Mouse (Mus musculus): Measurements from ENCODE around the gene Plagl1. TPM values are rescaled to one million over a fixed set of nuclear protein-coding genes. Genes with fewer than 3 reads are reported as not detected.

Gene Plagl1
- polyA plus RNA-seq, 1 experiment from 2014 or later: 220 TPM

GRCm38 (mm10) chr10:13090596-13091424 is 30.5 kb downstream of the Plagl1 start:
- Histone ChIP-seq H3K4me3 (replicated peaks) (peak overlapping the region; percentile 60), H3K27ac (replicated peaks) (peak overlapping the region; percentile 75), H3K36me3 (no peaks in the 10 kb centered on the region), H3K9ac (peak overlapping the region; percentile 65), H3K4me2 (replicated peaks) (peak overlapping the region; percentile 52), H3K9me3 (replicated peaks) (peaks cover 14% of the 10 kb centered on the region; the same call in 1 of the 2 replicates), H3K27me3 (no peaks in the 10 kb centered on the region), H3K4me1 (no peaks in the 10 kb centered on the region)
- 48% methylated on average over 70 of the region's 70 CpGs for WGBS
- peak; percentile 94 for ATAC-seq (ENCODE audit: insufficient number of reproducible peaks, low FRiP score, low TSS enrichment, low read depth)

- Histone ChIP-seq H3K27ac (replicated peaks) (no peak overlapping the region), H3K4me3 (replicated peaks) (peak overlapping the region; percentile 26), H3K27me3 (no peaks in the 10 kb centered on the region), H3K9ac (no peak overlapping the region), H3K9me3 (replicated peaks) (peaks cover 14% of the 10 kb centered on the region; the same call in 1 of the 2 replicates), H3K36me3 (no peaks in the 10 kb centered on the region), H3K4me2 (replicated peaks) (no peak overlapping the region), H3K4me1 (no peaks in the 10 kb centered on the region)
- ATAC-seq (ENCODE audit: insufficient number of reproducible peaks, low FRiP score, low TSS enrichment, low read depth): no peak
- WGBS: 40% methylated on average over 3 of the region's 3 CpGs
Observed at GRCm38 (mm10) chr10:13092996-13093395, 32.7 kb downstream of the Plagl1 start.

- Histone ChIP-seq H3K4me2 (replicated peaks) (no peak overlapping the region), H3K4me3 (replicated peaks) (no peak overlapping the region), H3K9ac (no peak overlapping the region), H3K4me1 (no peaks in the 10 kb centered on the region), H3K27me3 (no peaks in the 10 kb centered on the region), H3K36me3 (no peaks in the 10 kb centered on the region), H3K9me3 (replicated peaks) (no peaks in the 10 kb centered on the region), H3K27ac (replicated peaks) (no peak overlapping the region)
- 74% methylated on average over 1 of the region's 1 CpGs for WGBS
- no peak for ATAC-seq (ENCODE audit: insufficient number of reproducible peaks, low FRiP score, low TSS enrichment, low read depth)
Observed at GRCm38 (mm10) chr10:13098895-13099294, 38.6 kb downstream of the Plagl1 start.

GRCm38 (mm10) chr10:13100061-13100648 is 39.9 kb downstream of the Plagl1 start:
- H3K9ac ChIP-seq: no peak overlapping the region
- WGBS: 68% methylated on average over 6 of the region's 6 CpGs
- H3K27me3 ChIP-seq: no peaks in the 10 kb centered on the region
- peak overlapping the region; percentile 40 for H3K27ac ChIP-seq (replicated peaks)
- no peaks in the 10 kb centered on the region for H3K9me3 ChIP-seq (replicated peaks)
- no peaks in the 10 kb centered on the region for H3K36me3 ChIP-seq
- no peaks in the 10 kb centered on the region for H3K4me1 ChIP-seq
- H3K4me3 ChIP-seq (replicated peaks): no peak overlapping the region
- H3K4me2 ChIP-seq (replicated peaks): no peak overlapping the region
- no peak for ATAC-seq (ENCODE audit: insufficient number of reproducible peaks, low FRiP score, low TSS enrichment, low read depth)

- Histone ChIP-seq H3K4me2 (replicated peaks) (no peak overlapping the region), H3K9ac (no peak overlapping the region), H3K4me1 (no peaks in the 10 kb centered on the region), H3K27me3 (no peaks in the 10 kb centered on the region), H3K27ac (replicated peaks) (no peak overlapping the region), H3K4me3 (replicated peaks) (no peak overlapping the region), H3K9me3 (replicated peaks) (no peaks in the 10 kb centered on the region), H3K36me3 (no peaks in the 10 kb centered on the region)
- ATAC-seq (ENCODE audit: insufficient number of reproducible peaks, low FRiP score, low TSS enrichment, low read depth): no peak
- WGBS: 59% methylated on average over 4 of the region's 4 CpGs
Observed at GRCm38 (mm10) chr10:13102360-13102759, 42.1 kb downstream of the Plagl1 start.

- no peak overlapping the region for H3K4me2 ChIP-seq (replicated peaks)
- ATAC-seq (ENCODE audit: insufficient number of reproducible peaks, low FRiP score, low TSS enrichment, low read depth): no peak
- no peaks in the 10 kb centered on the region for H3K36me3 ChIP-seq
- no peaks in the 10 kb centered on the region for H3K27me3 ChIP-seq
- no peak overlapping the region for H3K9ac ChIP-seq
- H3K4me3 ChIP-seq (replicated peaks): no peak overlapping the region
- H3K4me1 ChIP-seq: peaks cover 9% of the 10 kb centered on the region
- no peaks in the 10 kb centered on the region for H3K9me3 ChIP-seq (replicated peaks)
- 76% methylated on average over 4 of the region's 4 CpGs for WGBS
- no peak overlapping the region for H3K27ac ChIP-seq (replicated peaks)
Observed at GRCm38 (mm10) chr10:13103838-13104237, 43.5 kb downstream of the Plagl1 start.

- WGBS: 69% methylated on average over 9 of the region's 9 CpGs
- Histone ChIP-seq H3K27me3 (no peaks in the 10 kb centered on the region), H3K36me3 (0 out of 2 replicates have a peak, but pooled peaks cover 4% of the 10 kb centered on the region), H3K9me3 (replicated peaks) (no peaks in the 10 kb centered on the region), H3K27ac (replicated peaks) (no peak overlapping the region), H3K4me1 (peaks cover 9% of the 10 kb centered on the region), H3K4me3 (replicated peaks) (no peak overlapping the region), H3K9ac (no peak overlapping the region), H3K4me2 (replicated peaks) (no peak overlapping the region)
- peak; percentile 67 for ATAC-seq (ENCODE audit: insufficient number of reproducible peaks, low FRiP score, low TSS enrichment, low read depth)
Observed at GRCm38 (mm10) chr10:13106909-13107624, 46.8 kb downstream of the Plagl1 start.

GRCm38 (mm10) chr10:13108021-13108548 is 47.8 kb downstream of the Plagl1 start:
- Histone ChIP-seq H3K4me3 (replicated peaks) (no peak overlapping the region), H3K9ac (no peak overlapping the region), H3K27ac (replicated peaks) (peak overlapping the region; percentile 58), H3K9me3 (replicated peaks) (no peaks in the 10 kb centered on the region), H3K36me3 (0 out of 2 replicates have a peak, but pooled peaks cover 4% of the 10 kb centered on the region), H3K4me1 (peaks cover 9% of the 10 kb centered on the region), H3K4me2 (replicated peaks) (no peak overlapping the region), H3K27me3 (no peaks in the 10 kb centered on the region)
- ATAC-seq (ENCODE audit: insufficient number of reproducible peaks, low FRiP score, low TSS enrichment, low read depth): no peak; the same call in 1 of the 2 replicates
- 26% methylated on average over 7 of the region's 7 CpGs for WGBS

GRCm38 (mm10) chr10:13108847-13109246 is 48.5 kb downstream of the Plagl1 start:
- Histone ChIP-seq H3K9me3 (replicated peaks) (no peaks in the 10 kb centered on the region), H3K4me3 (replicated peaks) (no peak overlapping the region), H3K4me1 (peaks cover 9% of the 10 kb centered on the region), H3K4me2 (replicated peaks) (no peak overlapping the region), H3K36me3 (0 out of 2 replicates have a peak, but pooled peaks cover 4% of the 10 kb centered on the region), H3K27ac (replicated peaks) (0 out of 2 replicates have a peak overlapping the region, but pooled peaks have one; percentile 11), H3K9ac (no peak overlapping the region), H3K27me3 (no peaks in the 10 kb centered on the region)
- ATAC-seq (ENCODE audit: insufficient number of reproducible peaks, low FRiP score, low TSS enrichment, low read depth): no peak
- 72% methylated on average over 4 of the region's 4 CpGs for WGBS

- Histone ChIP-seq H3K27ac (replicated peaks) (no peak overlapping the region), H3K4me3 (replicated peaks) (no peak overlapping the region), H3K36me3 (0 out of 2 replicates have a peak, but pooled peaks cover 8% of the 10 kb centered on the region), H3K9me3 (replicated peaks) (no peaks in the 10 kb centered on the region), H3K9ac (no peak overlapping the region), H3K27me3 (no peaks in the 10 kb centered on the region), H3K4me2 (replicated peaks) (no peak overlapping the region), H3K4me1 (peaks cover 11% of the 10 kb centered on the region)
- WGBS: 46% methylated on average over 1 of the region's 1 CpGs
- ATAC-seq (ENCODE audit: insufficient number of reproducible peaks, low FRiP score, low TSS enrichment, low read depth): no peak
Observed at GRCm38 (mm10) chr10:13109781-13110180, 49.5 kb downstream of the Plagl1 start.

- WGBS: 63% methylated on average over 3 of the region's 3 CpGs
- no peak for ATAC-seq (ENCODE audit: insufficient number of reproducible peaks, low FRiP score, low TSS enrichment, low read depth)
- Histone ChIP-seq H3K9ac (no peak overlapping the region), H3K4me3 (replicated peaks) (no peak overlapping the region), H3K36me3 (0 out of 2 replicates have a peak, but pooled peaks cover 11% of the 10 kb centered on the region), H3K27me3 (no peaks in the 10 kb centered on the region), H3K4me1 (peaks cover 17% of the 10 kb centered on the region), H3K9me3 (replicated peaks) (no peaks in the 10 kb centered on the region), H3K27ac (replicated peaks) (no peak overlapping the region), H3K4me2 (replicated peaks) (no peak overlapping the region)
Observed at GRCm38 (mm10) chr10:13112849-13113248, 52.5 kb downstream of the Plagl1 start.
